ENCODE assay signal across 23 mouse cellular contexts in genomic region chrX:152545736-152546135, GRCm38 (mm10). TPM values are rescaled to one million over a fixed set of nuclear protein-coding genes. Genes with fewer than 3 reads are reported as not detected.
"Had no signal": no experiment of that assay in that cellular context is flagged by ENCODE, and none has a peak within 500 bp of the region (broad histone marks: within the 10 kb centered on the region; RNA-seq: fewer than 3 reads in every experiment).

No protein-coding gene starts in this region.

- DNase-seq: kidney, adult 8-10 months; kidney, postnatal 36 days; layer of hippocampus, postnatal 36 days; liver; liver, embryonic 13.5 days; lung, adult 18-20 months; midbrain, embryonic 14.5 days; right cerebral cortex, adult 18-20 months; right cerebral cortex, postnatal 4 days; thymus, adult 2 months; thymus, postnatal 25 days had no signal

- H3K4me2 ChIP-seq: limb, embryonic 12.5 days; liver, embryonic 13.5 days; neural tube, embryonic 15.5 days; stomach, embryonic 15.5 days had no signal

- H3K27me3 ChIP-seq: liver, embryonic 13.5 days; stomach, embryonic 15.5 days had no signal

- H3K27ac ChIP-seq: kidney, postnatal 0 days; limb, embryonic 12.5 days; liver, embryonic 13.5 days; midbrain, embryonic 10.5 days; neural tube, embryonic 15.5 days; stomach, embryonic 15.5 days had no signal

- H3K9ac ChIP-seq: limb, embryonic 12.5 days; liver, embryonic 13.5 days; neural tube, embryonic 15.5 days; stomach, embryonic 15.5 days had no signal

- H3K36me3 ChIP-seq: limb, embryonic 12.5 days; liver, embryonic 13.5 days; midbrain, embryonic 10.5 days; neural tube, embryonic 15.5 days; stomach, embryonic 15.5 days had no signal

- H3K4me3 ChIP-seq: limb, embryonic 12.5 days; liver, embryonic 13.5 days; midbrain, embryonic 10.5 days; myocyte; neural tube, embryonic 15.5 days; stomach, embryonic 15.5 days had no signal

- H3K9me3 ChIP-seq: limb, embryonic 12.5 days; liver, embryonic 13.5 days; midbrain, embryonic 10.5 days; neural tube, embryonic 15.5 days; stomach, embryonic 15.5 days had no signal

- H3K4me1 ChIP-seq: limb, embryonic 12.5 days; liver, embryonic 13.5 days; midbrain, embryonic 10.5 days; neural tube, embryonic 15.5 days; stomach, embryonic 15.5 days had no signal

RNA-seq across cellular contexts. Expression of gene Cldn34a, which starts 17.4 kb away (rescaled TPM):
- total RNA-seq: layer of hippocampus, adult 8-10 months; layer of hippocampus, postnatal 36 days; left cerebral cortex, postnatal 36 days had no signal
- polyA plus RNA-seq: kidney, postnatal 0 days; limb, embryonic 12.5 days; liver, embryonic 13.5 days; lung, embryonic 16.5 days; midbrain, embryonic 10.5 days; midbrain, embryonic 14.5 days; myocyte; neural tube, embryonic 11.5 days; neural tube, embryonic 15.5 days; spleen, adult 2 months; stomach, embryonic 15.5 days; thymus, adult 2 months; urinary bladder, adult 2 months had no signal
